Mouse (Mus musculus) brain, embryonic 18.5 days (tissue): ENCODE measurements around the gene Tbc1d22a.

ENCODE experiments used
- DNase-seq: peaks from one replicate; pipeline ENCODE4 v3.0.0-alpha.2; 2012; ENCODE audit warnings: low read depth, low spot score

Gene Tbc1d22a

DNA sequence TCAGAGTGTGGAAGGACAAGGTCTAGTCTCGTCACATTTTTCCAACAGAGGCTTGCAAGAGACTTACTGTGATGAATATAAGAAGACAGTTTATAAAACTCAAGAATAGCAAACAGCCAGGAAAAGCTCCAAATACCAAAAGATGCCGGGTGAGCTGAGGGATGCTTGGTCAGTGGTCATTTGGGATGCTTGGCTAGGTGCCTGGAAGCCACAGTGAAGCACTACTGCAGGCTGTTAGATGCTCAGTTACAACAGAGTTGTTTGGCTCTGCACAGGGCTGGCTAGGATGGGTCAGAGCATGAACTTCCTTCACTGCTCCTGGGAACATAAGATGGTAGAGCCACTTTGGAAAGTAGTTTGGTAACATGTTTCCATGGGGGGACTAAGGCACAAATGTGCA lies 230.0 kb downstream of the Tbc1d22a start:
- DNase-seq: no peak

DNA sequence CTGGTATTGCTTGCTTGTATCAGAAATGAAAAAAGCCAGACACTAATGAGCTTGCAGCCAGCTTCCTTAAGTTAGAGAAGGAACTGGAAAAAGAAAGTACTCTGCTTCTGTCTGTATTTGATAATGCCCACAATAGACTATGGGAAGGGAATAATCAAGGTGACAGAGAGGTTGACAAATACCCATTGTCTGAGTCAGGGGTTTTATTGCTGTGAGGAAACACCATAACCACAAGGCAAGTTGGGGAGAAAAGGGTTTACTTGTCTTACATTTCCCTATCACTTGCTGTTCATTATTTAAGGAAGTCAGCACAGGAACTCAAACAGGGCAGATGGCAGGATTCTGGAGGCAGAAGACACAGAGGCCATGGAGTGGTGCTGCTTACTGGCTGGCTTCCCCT lies 231.8 kb downstream of the Tbc1d22a start:
- no peak for DNase-seq

DNA sequence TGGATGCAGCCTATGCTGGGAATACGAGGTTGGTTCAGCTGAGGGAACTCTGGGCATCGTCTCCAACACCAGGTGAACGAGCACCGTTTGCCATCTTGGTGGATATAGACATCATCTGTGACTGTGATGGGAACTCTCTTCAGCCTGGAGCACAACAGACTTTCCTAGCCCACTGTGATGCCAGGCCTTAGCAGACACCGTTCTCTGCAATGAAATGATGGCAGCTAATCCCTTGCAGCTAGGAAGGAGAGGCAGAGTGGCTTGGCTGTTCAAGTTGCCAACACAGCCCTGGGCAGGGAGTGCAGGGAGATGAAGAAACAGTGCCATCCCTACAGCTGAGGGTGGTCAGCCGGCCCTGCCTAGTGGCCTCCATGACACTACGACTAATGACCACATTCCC lies 233.0 kb downstream of the Tbc1d22a start:
- no peak for DNase-seq

DNA sequence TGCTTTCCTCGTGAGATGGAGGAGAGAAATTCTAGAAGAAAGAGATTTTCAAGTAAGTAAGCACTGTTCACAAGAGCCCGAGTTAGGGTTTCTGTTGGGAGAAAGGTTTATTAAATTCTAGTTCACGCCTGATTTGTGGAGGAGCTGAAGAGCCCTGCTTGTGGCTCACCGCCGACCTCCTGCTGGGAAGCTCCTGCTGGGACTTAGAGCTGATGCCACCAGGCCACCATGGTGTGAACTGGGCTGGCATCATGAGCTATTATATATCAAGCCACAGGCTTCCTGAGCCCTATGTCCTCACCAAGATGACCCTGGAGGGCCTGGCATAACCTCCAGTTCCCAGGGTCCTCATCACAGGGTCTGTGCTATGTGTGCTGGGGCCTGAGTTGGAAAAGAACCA lies 235.0 kb downstream of the Tbc1d22a start:
- DNase-seq: no peak

DNA sequence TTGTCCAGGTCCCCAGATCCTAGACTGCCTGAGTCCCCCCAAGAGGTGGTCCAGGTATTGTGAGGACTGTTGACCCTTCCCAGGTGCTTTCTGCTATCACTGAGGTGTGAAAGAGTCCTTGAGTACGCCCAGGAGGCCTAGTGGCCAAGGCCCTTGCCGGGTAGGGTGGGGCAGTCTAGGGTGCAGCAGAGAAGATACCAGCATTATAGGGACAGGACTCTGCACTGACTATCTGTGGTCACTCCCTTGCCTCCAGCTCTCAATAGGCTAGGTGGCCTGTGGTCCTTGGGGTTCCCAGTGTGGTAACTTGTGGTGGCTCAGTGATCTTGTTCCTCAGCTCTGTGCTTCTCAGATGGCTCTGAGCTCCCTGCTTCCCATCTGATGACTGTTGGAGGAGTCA lies 235.5 kb downstream of the Tbc1d22a start:
- DNase-seq: no peak

DNA sequence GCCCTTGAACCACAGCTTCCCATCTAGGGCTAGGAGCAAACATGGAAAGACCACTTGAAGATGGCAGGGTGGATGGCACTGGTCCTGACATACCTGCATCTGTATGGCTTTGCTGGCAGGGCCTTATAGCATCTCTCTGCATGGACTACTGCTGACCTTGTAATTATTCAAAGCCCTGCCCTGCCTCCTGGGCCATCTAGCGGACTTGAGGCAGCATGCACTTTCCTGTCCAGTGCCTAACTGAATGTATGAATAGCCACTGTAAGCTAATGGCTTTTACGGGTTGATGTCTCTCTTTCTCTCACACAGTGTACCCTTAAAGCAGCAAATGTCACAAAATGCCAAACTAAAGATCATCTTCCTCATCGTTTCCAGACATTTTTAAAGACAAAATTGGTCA lies 245.2 kb downstream of the Tbc1d22a start:
- no peak for DNase-seq

DNA sequence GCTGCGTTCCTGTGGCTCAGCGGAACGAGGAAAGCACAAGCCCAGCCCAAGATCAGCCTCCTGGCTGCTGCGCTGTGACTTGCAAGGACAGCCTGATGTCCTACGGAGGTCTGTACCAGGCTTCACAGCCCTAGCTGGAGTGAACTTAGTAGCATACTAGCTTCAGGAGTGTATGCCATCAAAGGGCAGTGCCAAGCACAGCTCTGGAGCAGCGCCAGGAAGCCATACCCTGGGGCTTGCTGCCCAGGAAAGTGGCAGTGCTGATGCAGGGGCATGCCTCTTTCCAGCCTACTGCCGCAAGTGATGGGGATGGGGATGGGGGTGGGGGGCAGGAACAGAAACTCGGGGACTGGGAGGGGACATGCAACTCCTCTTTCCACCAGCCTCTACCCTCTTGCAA lies 248.4 kb downstream of the Tbc1d22a start:
- DNase-seq: no peak

DNA sequence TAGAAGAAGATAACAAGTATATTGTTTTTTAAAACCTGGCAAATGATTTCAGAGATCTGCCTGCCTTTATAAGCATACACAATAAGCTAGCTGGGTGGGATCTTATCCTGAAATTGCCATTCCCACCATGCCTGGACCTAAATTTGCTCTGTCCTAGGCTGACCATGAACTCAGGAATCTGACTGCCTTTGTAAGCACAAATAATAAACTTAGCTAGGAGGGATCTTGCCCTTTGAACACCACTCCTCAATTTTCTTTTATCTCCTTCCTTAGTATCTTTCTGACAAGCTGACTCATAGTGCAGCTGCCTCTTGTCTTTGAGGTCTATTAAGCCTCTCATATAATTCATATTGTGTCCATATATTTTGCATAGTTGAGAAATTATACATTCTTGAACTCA lies 253.8 kb downstream of the Tbc1d22a start:
- no peak for DNase-seq

DNA sequence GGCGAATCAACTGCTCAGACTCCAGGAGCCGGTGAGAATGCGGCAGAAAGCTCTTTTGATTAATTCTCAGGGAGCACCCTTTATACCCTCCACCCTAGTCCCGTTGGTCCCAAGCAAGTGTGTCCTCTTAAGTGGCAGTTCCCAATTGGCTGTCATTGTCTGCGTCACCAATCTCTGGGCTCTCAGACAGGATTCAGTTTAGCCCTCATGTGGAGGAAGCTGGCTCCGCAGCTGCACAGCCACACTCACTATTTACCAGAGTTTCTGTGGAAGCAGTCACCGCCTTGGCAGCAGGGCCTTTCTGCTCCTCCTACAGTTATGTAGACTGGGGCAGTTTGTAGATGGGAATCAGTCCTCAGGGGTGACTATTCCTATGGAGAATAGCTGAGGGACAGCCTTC lies 256.9 kb downstream of the Tbc1d22a start:
- no peak for DNase-seq

DNA sequence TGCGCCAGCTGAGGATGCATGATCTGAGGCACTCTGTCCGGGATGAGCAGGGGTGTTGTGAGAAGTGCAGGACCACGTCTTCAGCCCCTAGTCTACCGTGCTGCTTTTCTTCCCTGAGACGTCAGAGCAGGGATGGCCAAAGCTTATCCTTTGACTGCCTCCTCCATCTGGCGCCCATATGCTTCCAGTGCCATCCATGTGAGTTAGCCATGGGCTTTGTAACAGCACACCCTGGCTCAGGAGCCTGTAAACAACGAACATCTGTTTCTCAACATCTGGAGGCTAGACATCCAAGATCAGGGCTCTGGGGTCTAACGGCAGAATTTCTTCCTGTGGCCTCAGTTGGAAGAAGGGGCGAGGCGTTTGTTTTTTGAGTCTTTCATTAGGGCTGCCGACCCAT lies 259.2 kb downstream of the Tbc1d22a start:
- DNase-seq: no peak

DNA sequence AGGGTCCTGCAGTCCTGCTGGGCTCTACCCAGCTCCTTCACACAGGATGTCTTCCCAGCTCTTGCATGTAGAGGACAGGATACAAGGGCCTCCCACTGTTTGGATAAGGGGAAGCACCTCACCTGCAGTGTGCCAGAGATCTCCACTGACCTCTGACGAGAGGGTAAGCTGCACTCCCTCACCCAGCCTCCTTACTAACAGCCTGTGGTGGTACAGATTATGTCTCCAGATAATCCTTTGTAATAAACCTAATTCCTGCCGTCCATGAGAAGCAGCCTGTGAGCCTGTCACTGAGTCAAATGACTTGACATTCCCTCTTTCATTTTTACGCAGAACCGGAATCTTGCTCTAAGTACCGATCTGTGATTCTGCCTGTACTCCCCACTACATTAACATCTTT lies 260.7 kb downstream of the Tbc1d22a start:
- DNase-seq: no peak

DNA sequence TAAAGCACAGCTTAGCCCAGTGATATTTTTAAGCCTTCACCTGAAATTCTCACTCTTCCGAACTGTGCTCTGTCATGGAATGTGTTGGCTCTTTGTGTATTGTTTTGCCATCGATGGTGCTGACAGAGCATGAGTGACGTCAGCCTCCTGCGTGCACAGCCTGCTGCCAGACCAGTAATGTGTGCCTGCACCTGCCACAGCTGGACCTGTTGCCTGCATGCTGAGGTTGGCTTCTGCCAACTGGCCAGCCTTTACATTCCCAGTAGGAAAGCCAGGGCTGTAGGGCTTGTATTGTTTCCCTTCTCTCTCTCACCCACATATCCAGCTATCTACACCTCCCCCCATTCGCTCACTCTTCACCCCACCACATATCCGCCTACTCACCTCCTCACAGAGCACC lies 262.2 kb downstream of the Tbc1d22a start:
- DNase-seq: no peak

DNA sequence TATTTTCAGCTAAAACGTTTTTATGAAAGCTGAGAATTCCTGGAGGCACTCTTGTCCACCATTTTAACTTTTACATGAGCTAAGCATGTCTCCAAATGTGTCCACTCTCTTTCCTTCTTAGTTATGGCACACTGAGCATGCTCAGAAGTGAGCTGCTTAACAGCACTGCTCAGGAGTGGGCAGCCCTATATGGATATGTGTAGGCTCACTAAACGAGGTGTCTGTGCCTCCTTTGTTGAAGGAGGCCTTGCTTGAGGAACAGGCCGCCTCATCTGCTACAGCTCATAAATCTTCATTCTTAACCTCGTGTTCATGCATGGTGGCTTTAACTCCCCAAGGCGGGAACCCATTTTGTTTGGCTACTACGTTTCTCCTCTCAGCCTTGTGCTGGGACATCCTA lies 262.8 kb downstream of the Tbc1d22a start:
- DNase-seq: no peak

DNA sequence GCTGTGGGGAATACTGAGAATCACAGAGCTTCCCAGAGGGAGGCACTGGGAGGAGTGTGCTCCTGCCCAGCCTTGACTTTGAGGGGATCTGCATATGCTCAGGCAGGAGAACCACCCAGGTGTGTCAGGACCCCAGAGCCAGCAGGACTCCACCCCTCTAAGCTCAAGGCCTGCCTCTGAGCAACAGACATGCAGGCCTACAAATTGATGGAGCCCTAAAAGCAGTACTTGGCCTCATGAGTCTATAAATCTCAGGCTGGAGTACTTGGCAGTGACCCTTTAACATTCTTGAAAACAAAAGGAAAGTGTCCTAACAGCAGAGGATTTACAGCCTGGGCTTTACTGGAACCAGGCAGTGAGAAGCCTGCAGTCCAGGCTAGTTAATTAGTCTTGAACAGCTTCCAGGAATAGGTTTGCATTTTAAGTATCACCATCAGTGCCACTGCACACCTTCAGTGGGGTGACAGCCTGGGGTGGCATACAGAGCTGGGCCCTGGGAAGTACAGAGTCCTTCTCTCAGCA lies 263.3 kb downstream of the Tbc1d22a start:
- DNase-seq: no peak

DNA sequence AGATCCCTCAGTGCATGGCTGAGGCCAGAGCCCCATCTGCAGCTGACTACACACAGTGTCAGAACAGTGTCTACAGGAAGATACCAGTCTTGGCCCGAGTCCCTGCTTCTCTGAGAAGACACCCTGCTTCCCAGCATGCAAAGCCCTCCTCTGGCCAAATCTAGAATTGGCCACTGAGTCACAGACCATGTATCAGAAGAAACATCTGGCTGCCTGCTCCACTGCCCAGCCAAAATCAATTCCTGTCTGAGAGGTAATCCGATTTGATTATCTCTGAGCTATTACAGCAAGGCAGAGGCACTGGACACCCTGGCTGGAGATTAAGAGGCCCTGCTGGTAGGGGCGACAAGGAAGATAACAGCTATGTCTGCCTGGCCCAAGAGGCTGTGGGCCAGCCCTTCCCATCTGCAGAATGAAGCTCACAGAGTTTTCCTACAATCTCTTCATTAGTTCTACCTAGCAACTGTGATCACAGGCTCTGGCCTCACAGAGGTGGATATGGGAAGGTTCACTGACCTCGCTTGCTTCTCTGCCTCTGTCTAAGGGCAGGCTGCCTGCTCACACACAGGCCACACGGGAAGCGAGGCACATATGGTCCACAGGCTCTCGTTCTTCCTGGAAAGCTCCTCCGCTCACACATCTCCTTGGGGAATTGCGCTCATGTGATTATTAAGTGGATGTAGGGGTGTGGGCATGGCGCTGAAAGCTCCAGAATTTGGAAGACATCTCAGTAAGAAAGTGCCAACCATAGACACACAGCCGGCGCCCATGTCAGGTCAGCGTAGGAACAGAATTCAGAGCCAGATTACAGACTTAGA lies 264.6 kb downstream of the Tbc1d22a start:
- DNase-seq: no peak

DNA sequence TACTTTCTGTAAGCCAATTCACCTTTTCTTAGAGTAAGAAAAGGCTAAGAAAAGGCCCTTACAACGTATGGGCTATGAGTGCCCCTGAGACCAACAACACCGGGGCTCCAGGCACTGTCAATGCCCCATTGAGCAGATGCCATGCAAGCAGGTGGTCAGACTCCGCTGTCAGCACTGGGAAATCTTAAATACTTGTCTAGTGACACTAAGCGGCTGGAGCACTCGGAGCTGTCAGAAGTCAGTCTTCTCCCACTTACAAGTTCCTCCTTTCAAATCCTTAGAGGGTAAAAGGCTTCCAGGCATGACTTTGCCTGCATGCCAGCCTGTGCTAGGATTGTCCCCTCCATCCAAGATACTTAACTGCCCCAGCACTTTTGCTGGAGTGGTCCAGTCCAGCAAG lies 268.1 kb downstream of the Tbc1d22a start:
- DNase-seq: no peak

DNA sequence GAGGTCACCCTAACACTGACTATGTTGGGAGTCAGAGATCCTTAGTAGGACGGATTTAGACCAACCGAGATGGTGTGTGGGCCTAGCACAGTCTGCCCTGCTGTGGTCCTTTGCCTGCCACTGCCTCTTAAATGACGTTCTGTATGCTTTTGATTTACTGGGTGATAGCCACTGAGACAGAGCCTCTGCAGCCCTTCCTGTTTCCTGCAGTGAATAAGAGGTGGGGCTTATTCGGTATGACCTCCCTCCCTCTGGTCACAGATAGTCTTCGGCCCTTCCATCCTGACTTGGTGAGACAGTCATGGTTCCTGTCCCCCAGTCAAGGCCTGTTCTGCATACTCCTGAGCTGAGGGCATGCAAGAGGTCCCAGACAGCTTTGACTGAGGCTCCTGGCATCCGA lies 271.6 kb downstream of the Tbc1d22a start:
- DNase-seq: no peak

DNA sequence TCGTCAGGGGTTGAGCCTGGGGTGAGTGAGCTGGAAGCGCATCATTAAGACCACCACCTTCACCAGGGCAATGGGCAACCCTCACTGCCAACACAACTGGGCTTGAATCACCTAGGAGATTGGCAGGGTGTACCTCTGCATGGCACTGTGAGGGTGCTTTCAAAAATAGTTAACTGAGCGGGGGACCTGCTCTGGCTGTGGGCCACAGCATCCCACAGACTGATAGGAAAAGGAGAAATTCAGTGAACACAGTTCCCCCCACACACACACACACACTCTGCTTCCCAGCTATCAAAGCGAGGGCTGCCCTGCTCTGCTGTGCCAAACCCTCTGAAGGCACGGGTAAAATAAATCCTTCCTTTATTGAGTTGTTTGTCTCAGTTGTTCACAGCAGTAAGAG lies 273.1 kb downstream of the Tbc1d22a start:
- DNase-seq: no peak

DNA sequence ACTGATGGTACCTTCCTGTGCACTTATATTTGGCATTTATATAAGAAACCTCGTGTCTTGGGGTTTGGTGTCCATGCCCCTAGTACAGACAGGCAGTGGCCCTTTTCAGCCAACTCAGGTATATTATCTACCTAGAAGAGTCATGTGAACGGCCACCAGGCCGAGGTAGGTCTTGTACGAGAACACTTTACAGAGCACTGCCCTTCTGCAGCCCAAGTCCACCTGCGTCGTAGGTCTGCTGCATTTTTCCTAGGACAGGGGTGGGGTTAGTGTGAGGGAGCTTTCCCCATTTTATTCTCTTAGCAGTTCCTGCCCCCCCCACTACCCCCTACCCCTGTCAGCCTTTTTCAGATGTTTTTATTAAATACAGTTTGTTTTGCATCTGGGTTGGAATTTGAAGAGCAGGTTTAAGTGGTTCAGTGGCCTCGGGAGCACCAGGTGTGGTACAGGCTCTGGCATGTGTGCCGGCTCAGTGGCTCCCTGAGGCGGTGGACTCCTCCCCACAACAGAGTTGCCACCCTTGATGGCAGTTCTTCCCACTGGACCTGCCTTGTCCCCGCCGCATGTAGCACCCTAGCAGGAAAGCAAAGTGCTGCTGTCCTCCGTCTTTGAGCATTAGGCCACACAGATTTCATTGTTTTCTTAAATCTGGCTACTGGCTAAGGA lies 277.3 kb downstream of the Tbc1d22a start:
- no peak for DNase-seq

DNA sequence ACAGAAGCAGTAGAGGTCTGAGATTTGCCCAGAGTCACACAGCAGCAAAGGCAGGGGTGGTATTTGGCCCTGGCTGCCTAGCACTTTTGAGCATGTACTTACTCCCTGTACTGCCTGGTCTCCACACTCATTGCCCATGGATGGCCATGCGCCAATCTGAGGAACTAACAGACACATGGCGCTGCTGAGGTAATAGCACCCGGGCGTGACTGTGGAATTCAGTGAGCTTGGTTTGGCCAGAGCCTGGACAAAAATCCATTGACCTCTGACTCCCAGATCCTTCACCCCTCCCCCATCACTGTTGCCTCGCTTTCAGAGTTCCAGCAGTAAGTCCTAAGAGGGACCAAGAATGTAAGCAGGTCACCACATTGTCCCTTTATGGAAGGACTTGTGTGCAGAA lies 278.4 kb downstream of the Tbc1d22a start:
- no peak for DNase-seq

DNA sequence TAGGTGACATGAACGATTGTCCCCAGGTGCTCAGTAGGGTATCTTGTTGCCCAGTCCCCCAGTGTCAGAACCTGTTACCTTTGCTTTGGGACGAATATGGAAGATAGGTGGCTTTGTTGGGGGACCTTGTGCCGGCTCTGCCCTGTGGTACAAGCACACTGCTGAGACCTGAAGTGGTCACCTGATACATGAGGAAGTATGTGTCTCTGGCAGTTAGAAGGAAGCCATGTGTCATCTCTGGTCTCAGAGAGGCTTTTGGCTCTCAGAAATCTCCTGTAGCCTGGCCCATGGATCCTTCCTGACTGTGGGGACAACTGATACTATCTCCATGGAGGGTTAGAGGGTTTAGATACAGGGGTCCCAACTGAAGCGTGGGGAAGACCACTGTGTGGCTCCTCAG lies 281.9 kb downstream of the Tbc1d22a start:
- DNase-seq: no peak

DNA sequence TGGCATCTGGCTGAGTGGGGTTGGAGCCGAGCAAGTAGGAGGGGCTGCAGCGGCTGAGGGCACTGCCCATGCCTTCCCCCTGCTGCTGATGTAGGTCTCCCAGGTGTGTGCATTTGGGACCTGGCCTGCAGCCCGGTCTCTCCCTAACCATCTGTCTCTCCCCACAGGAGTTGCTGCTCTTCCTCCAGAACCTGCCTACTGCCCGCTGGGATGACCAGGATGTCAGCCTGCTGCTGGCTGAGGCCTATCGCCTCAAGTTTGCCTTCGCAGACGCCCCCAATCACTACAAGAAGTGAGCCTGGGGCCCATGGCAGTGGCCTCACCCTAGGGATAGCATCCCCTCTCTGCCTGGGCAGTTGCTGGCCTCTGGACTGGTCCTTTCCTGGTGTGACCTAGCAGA lies 282.4 kb downstream of the Tbc1d22a start:
- DNase-seq: no peak

DNA sequence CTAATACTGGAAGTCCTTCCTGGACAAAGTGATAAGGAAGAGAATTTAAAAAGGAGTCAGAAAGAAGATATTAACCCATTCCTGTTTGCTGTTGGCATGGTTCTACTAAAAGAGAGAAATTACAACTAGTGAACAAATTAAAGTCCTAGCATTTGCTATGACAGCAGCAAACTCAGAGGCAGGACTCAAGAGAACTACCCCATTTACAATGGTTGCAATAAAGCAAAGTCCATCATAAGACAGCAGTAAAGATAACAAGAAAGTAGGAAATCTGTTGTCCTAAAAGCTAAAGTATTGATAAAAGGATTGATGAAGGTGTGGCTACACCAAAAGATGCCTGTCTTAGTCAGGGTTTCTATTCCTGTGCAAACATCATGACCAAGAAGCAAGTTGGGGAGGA lies 286.3 kb downstream of the Tbc1d22a start:
- no peak for DNase-seq
